Mouse (Mus musculus) C2C12 (cell line): ENCODE data around the gene Dusp13.

Source experiments
- CEBPB ChIP-seq: IDR thresholded peaks from one replicate; pipeline ENCODE4 v1.6.1; 2011; ENCODE audit warnings: low read depth, mild to moderate bottlenecking, control low read depth, moderate library complexity
- CTCF ChIP-seq: IDR thresholded peaks from one replicate; pipeline ENCODE4 v1.5.1; 2011; ENCODE audit not compliant: control insufficient read depth, insufficient read depth, insufficient read length
- FOSL1 ChIP-seq: IDR thresholded peaks from one replicate; pipeline ENCODE4 v1.8.0; 2011; ENCODE audit warnings: mild to moderate bottlenecking, low read length; ENCODE audit not compliant: poor library complexity, insufficient read depth, severe bottlenecking
- MYOD1 ChIP-seq: IDR thresholded peaks from one replicate; pipeline ENCODE4 v1.6.1; 2011; ENCODE audit warnings: low read depth; ENCODE audit not compliant: control insufficient read depth, insufficient read length
- MYOG ChIP-seq: IDR thresholded peaks from one replicate; pipeline ENCODE4 v1.6.1; 2011; ENCODE audit not compliant: control insufficient read depth, insufficient read length; ENCODE audit errors: extremely low read depth
- USF1 ChIP-seq: IDR thresholded peaks from one replicate; pipeline ENCODE4 v1.6.1; 2011; ENCODE audit warnings: low read depth, mild to moderate bottlenecking, control low read depth, moderate library complexity

DNA sequence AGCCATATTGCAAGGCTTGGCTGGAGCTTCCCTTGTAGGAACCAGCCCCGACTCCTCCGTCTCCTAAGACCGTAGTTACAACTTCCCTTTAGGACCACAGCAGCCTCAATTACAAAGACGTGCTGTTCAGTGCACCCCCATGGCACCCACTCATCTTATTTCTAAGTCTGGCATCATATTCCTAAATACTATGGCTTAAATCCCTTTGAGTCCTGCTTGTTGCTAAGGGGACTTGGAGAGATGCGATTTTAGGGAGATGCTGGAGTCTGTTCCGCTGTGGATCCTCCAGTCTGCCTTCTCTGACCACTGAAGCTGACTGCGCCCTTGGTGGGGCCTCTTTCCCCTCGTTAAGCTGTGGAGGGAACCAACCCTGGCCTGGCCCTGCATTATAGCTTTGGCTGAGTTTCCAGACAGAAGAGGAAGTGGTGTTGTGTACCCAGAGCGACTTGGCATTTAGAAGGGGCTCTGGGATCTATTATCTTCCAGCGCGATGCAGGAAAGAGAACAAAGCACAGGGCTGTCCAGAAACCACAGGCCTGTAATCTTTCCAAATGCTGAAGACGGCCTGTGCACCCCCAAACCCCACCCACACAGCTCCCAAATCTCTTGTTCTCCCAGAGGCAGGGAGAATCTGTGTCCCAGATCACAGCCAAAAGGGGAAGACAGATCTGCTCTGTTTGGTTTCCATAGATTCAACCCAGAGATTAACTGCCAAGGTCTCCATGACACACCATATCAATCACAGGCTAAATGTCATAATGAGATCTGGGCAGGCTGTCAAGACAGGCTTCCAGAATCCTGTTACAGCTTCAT, 44.0 kb downstream of the Dusp13 start:
- TF ChIP-seq CTCF (no peak), FOSL1 (no peak), CEBPB (no peak), USF1 (no peak), MYOD1 (no peak), MYOG (no peak)
